9 mouse cellular contexts compared by ENCODE assay signal in genomic region chr2:127541185-127541584, GRCm38 (mm10). TPM values are rescaled to one million over a fixed set of nuclear protein-coding genes. Genes with fewer than 3 reads are reported as not detected.
A peak's percentile ranks its signal among the peaks of the same experiment; 100 is the strongest.
DNase-seq lines count a peak whose midpoint lies in the region; ATAC-seq and TF ChIP-seq lines count a peak whose summit lies in the region.
"Had no signal": no experiment of that assay in that cellular context is flagged by ENCODE, and none has a peak within 500 bp of the region (broad histone marks: within the 10 kb centered on the region; RNA-seq: fewer than 3 reads in every experiment).

Prom2 (minus strand) TSS chr2:127541467.

- 3% methylated on average over 28 of the region's 29 CpGs for WGBS in intestine, embryonic 14.5 days
- 4% methylated on average over 29 of the region's 29 CpGs for WGBS in lung, embryonic 15.5 days

- H3K9ac ChIP-seq in ES-E14 (ENCODE audit: insufficient read depth, low read depth, low read length, poor library complexity, severe bottlenecking) = peak within 1 kb of the TSS; percentile 27; the same call in 1 of the 2 replicates
- H3K9ac ChIP-seq in intestine, embryonic 14.5 days (ENCODE audit: low read length) = no peak within 1 kb of the TSS
- 0 out of 2 replicates have a peak within 1 kb of the TSS, but pooled peaks have one; percentile 19 for H3K9ac ChIP-seq in lung, embryonic 15.5 days
- H3K9ac ChIP-seq: liver, embryonic 14.5 days had no signal

- no peak within 1 kb of the TSS for H3K27ac ChIP-seq in ES-E14 (ENCODE audit: insufficient read depth, low read depth, low read length, poor library complexity, severe bottlenecking)
- H3K27ac ChIP-seq in intestine, embryonic 14.5 days (ENCODE audit: low read depth) = no peak within 1 kb of the TSS
- no peak within 1 kb of the TSS for H3K27ac ChIP-seq in lung, embryonic 15.5 days
- no peak within 1 kb of the TSS for H3K27ac ChIP-seq in gastrocnemius, adult 2 months
- H3K27ac ChIP-seq: liver, embryonic 14.5 days had no signal

- peaks cover 52% of the 10 kb centered on the region for H3K27me3 ChIP-seq in intestine, embryonic 14.5 days (replicated peaks; ENCODE audit: control insufficient read depth, insufficient read depth, low read length)
- H3K27me3 ChIP-seq in lung, embryonic 15.5 days = peaks cover 47% of the 10 kb centered on the region

- no peak for DNase-seq in ES-E14 (ENCODE audit: low read depth, low spot score)
- peak; percentile 46 to 59 for DNase-seq in cerebellum, postnatal 14 days
- peak; percentile 72 for DNase-seq in intestine, embryonic 14.5 days (ENCODE audit: low spot score)
- DNase-seq in urinary bladder, postnatal 36 days (ENCODE audit: low spot score in 2 of 2) = peak; percentile 73 to 80
- no peak for DNase-seq in gastrocnemius, postnatal 10 days
- DNase-seq in gastrocnemius, adult 2 months = no peak
- no peak for DNase-seq in adrenal gland, adult 18-20 months (ENCODE audit: low spot score in 2 of 2)

- H3K9me3 ChIP-seq in ES-E14 (ENCODE audit: control insufficient read depth, insufficient read depth, low read depth, low read length) = no peaks in the 10 kb centered on the region
- H3K9me3 ChIP-seq in intestine, embryonic 14.5 days (ENCODE audit: control insufficient read depth, low read length) = no peaks in the 10 kb centered on the region
- no peaks in the 10 kb centered on the region for H3K9me3 ChIP-seq in lung, embryonic 15.5 days

- H3K36me3 ChIP-seq in ES-E14 (ENCODE audit: control insufficient read depth, insufficient read depth, low read length, poor library complexity, severe bottlenecking) = no peaks in the 10 kb centered on the region
- H3K36me3 ChIP-seq in intestine, embryonic 14.5 days (ENCODE audit: control insufficient read depth, insufficient read depth, low read length) = no peaks in the 10 kb centered on the region
- H3K36me3 ChIP-seq in lung, embryonic 15.5 days = no peaks in the 10 kb centered on the region

- peak within 1 kb of the TSS; percentile 63 to 64 for H3K4me3 ChIP-seq in ES-E14 (ENCODE audit: insufficient read depth in 1 of 2, low read depth in 1 of 2, low read length in 2 of 2, poor library complexity in 1 of 2, severe bottlenecking in 1 of 2)
- H3K4me3 ChIP-seq in intestine, embryonic 14.5 days (ENCODE audit: low read depth, low read length) = peak within 1 kb of the TSS; percentile 10; the same call in 1 of the 2 replicates
- peak within 1 kb of the TSS; percentile 27 for H3K4me3 ChIP-seq in lung, embryonic 15.5 days
- H3K4me3 ChIP-seq in gastrocnemius, adult 2 months = no peak within 1 kb of the TSS

- intact Hi-C loops in gastrocnemius, adult 2 months (cut with DNase I) = no loop called here

- peak; percentile 82 for ATAC-seq in intestine, embryonic 14.5 days (replicated peaks; ENCODE audit: low FRiP score, low TSS enrichment, low read depth)
- peak; percentile 40; the same call in 1 of the 2 replicates for ATAC-seq in lung, embryonic 15.5 days (ENCODE audit: borderline replicate concordance, extremely low read depth, low FRiP score, low TSS enrichment)

- H3K4me1 ChIP-seq in ES-E14 (ENCODE audit: control insufficient read depth in 2 of 2, insufficient read depth in 2 of 2, low read length in 2 of 2, poor library complexity in 1 of 2) = peaks cover 0 to 4% of the 10 kb centered on the region in 2 experiments; a peak in 1 of 4 replicates
- no peaks in the 10 kb centered on the region for H3K4me1 ChIP-seq in intestine, embryonic 14.5 days (replicated peaks; ENCODE audit: control insufficient read depth, insufficient read depth, low read length)
- peaks cover 8% of the 10 kb centered on the region; the same call in 1 of the 2 replicates for H3K4me1 ChIP-seq in lung, embryonic 15.5 days

- no peak for TF ChIP-seq CTCF in gastrocnemius, adult 2 months (IDR thresholded peaks at IDR 0.05)

- H3K4me2 ChIP-seq in intestine, embryonic 14.5 days (ENCODE audit: low read length) = peak within 1 kb of the TSS; percentile 35
- peak within 1 kb of the TSS; percentile 51 for H3K4me2 ChIP-seq in lung, embryonic 15.5 days

- in situ Hi-C loops in ES-E14 (cut with MboI; ENCODE audit: low sequenced_read_pairs in 2 of 2, unreplicated experiment in 2 of 2) = no loop called here

TF ChIP-seq in ES-E14, 5 proteins besides CTCF, POLR2A, EP300 and RAD21:
- TF ChIP-seq CHD2 (IDR thresholded peaks at IDR 0.05; ENCODE audit: low read depth, low read length) (no peak), ZC3H11A (IDR thresholded peaks at IDR 0.05; ENCODE audit: borderline replicate concordance, low read depth, low read length) (no peak), ZNF384 (IDR thresholded peaks at IDR 0.05; ENCODE audit: low read depth, low read length) (no peak), HCFC1 (IDR thresholded peaks at IDR 0.05; ENCODE audit: borderline replicate concordance, insufficient read depth, low read length) (no peak), MAFK (IDR thresholded peaks at IDR 0.05; ENCODE audit: insufficient read depth, low read depth, low read length) (no peak)
TF ChIP-seq in ES-E14: peak in this region for 0.

RNA-seq across cellular contexts. Expression of gene Prom2, which starts in this region (rescaled TPM):
- total RNA-seq in ES-E14 (2012; rRNA removed) = 0.45 and 1.0 TPM in 2 replicates
- polyA plus RNA-seq in intestine, embryonic 14.5 days (2014; fragmentation: Nextera tagmentation; extraction: Ambion mirVana) = 1.1 TPM in 2 replicates
- polyA plus RNA-seq in lung, embryonic 15.5 days (2015; fragmentation: Nextera tagmentation; extraction: Ambion mirVana) = 2.2 and 2.7 TPM in 2 replicates
- not detected for total RNA-seq in gastrocnemius, postnatal 10 days (2021)
- total RNA-seq in gastrocnemius, adult 2 months (2021) = not detected
- total RNA-seq in adrenal gland, adult 18-20 months (2021) = under 1 TPM; 0.46 to 0.70 TPM
- polyA plus RNA-seq: liver, embryonic 14.5 days had no signal

Comparison
In these comparisons a context has a peak if more than half of its experiments do, and no peak if none do; other contexts are left out.
1. DNase-seq: peak in cerebellum, postnatal 14 days (2 of 2), intestine, embryonic 14.5 days (single experiment) and urinary bladder, postnatal 36 days (2 of 2); none in ES-E14 (single experiment), gastrocnemius, postnatal 10 days (single experiment), gastrocnemius, adult 2 months (single experiment) and adrenal gland, adult 18-20 months (0 of 2).